Mouse (Mus musculus): ENCODE results near the gene Olfr548-ps1. TPM values are rescaled to one million over a fixed set of nuclear protein-coding genes. Genes with fewer than 3 reads are reported as not detected.

The Olfr548-ps1 gene
- polyA plus RNA-seq, 1 experiment from 2014 or later, result not detected

Other genes starting within 250 kb of the Olfr548-ps1 start
- 213 and 259 TPM in 2 replicates for gene Rrm1, start 99.2 kb upstream of the Olfr548-ps1 start, polyA plus RNA-seq (2016; fragmentation: Nextera tagmentation; extraction: Ambion mirVana)
- 0.40 and 0.67 TPM in 2 replicates for gene Olfr543, start 59.2 kb upstream of the Olfr548-ps1 start, polyA plus RNA-seq (2016; fragmentation: Nextera tagmentation; extraction: Ambion mirVana)
- 0.06 and 0.10 TPM in 2 replicates for gene Olfr544, start 52.6 kb upstream of the Olfr548-ps1 start, polyA plus RNA-seq (2016; fragmentation: Nextera tagmentation; extraction: Ambion mirVana)
- gene Olfr545, start 41.3 kb upstream of the Olfr548-ps1 start, polyA plus RNA-seq (2016; fragmentation: Nextera tagmentation; extraction: Ambion mirVana), result 0.11 and 0.29 TPM in 2 replicates
- gene Olfr547, start 6.1 kb upstream of the Olfr548-ps1 start, polyA plus RNA-seq (2016; fragmentation: Nextera tagmentation; extraction: Ambion mirVana), result not detected in 2 replicates
- not detected in 2 replicates for gene Olfr549, start 9.0 kb downstream of the Olfr548-ps1 start, polyA plus RNA-seq (2016; fragmentation: Nextera tagmentation; extraction: Ambion mirVana)
- gene Trim21, start 24.6 kb downstream of the Olfr548-ps1 start, polyA plus RNA-seq (2016; fragmentation: Nextera tagmentation; extraction: Ambion mirVana), result 0.37 and 0.42 TPM in 2 replicates
- not detected in 2 replicates for gene Olfr550, start 30.5 kb downstream of the Olfr548-ps1 start, polyA plus RNA-seq (2016; fragmentation: Nextera tagmentation; extraction: Ambion mirVana)
- not detected in 2 replicates for gene Olfr551, start 51.0 kb downstream of the Olfr548-ps1 start, polyA plus RNA-seq (2016; fragmentation: Nextera tagmentation; extraction: Ambion mirVana)
- not detected in 2 replicates for gene Olfr552, start 56.9 kb downstream of the Olfr548-ps1 start, polyA plus RNA-seq (2016; fragmentation: Nextera tagmentation; extraction: Ambion mirVana)
- gene Olfr553, start 77.3 kb downstream of the Olfr548-ps1 start, polyA plus RNA-seq (2016; fragmentation: Nextera tagmentation; extraction: Ambion mirVana), result not detected in 2 replicates
- not detected in 2 replicates for gene Olfr554, start 97.5 kb downstream of the Olfr548-ps1 start, polyA plus RNA-seq (2016; fragmentation: Nextera tagmentation; extraction: Ambion mirVana)
- not detected in 2 replicates for gene Olfr555, start 117.9 kb downstream of the Olfr548-ps1 start, polyA plus RNA-seq (2016; fragmentation: Nextera tagmentation; extraction: Ambion mirVana)
- gene Olfr556, start 124.0 kb downstream of the Olfr548-ps1 start, polyA plus RNA-seq (2016; fragmentation: Nextera tagmentation; extraction: Ambion mirVana), result not detected in 2 replicates
- 9.6 and 9.9 TPM in 2 replicates for gene Trim68, start 146.4 kb downstream of the Olfr548-ps1 start, polyA plus RNA-seq (2016; fragmentation: Nextera tagmentation; extraction: Ambion mirVana)
- not detected in 2 replicates for gene Olfr557, start 155.0 kb downstream of the Olfr548-ps1 start, polyA plus RNA-seq (2016; fragmentation: Nextera tagmentation; extraction: Ambion mirVana)
- gene Olfr558, start 161.3 kb downstream of the Olfr548-ps1 start, polyA plus RNA-seq (2016; fragmentation: Nextera tagmentation; extraction: Ambion mirVana), result 0.06 and 0.10 TPM in 2 replicates
- not detected in 2 replicates for gene Olfr33, start 178.2 kb downstream of the Olfr548-ps1 start, polyA plus RNA-seq (2016; fragmentation: Nextera tagmentation; extraction: Ambion mirVana)
- gene Olfr559, start 186.6 kb downstream of the Olfr548-ps1 start, polyA plus RNA-seq (2016; fragmentation: Nextera tagmentation; extraction: Ambion mirVana), result not detected in 2 replicates
- not detected in 2 replicates for gene Olfr560, start 218.5 kb downstream of the Olfr548-ps1 start, polyA plus RNA-seq (2016; fragmentation: Nextera tagmentation; extraction: Ambion mirVana)
- gene Olfr78, start 218.6 kb downstream of the Olfr548-ps1 start, polyA plus RNA-seq (2016; fragmentation: Nextera tagmentation; extraction: Ambion mirVana), result 0.07 TPM in 1 of 2 replicates, not detected in the other
- 0.24 TPM in 1 of 2 replicates, not detected in the other for gene Olfr561, start 230.3 kb downstream of the Olfr548-ps1 start, polyA plus RNA-seq (2016; fragmentation: Nextera tagmentation; extraction: Ambion mirVana)

Measured in hindbrain, embryonic 10.5 days (tissue).